Mouse (Mus musculus) forebrain, embryonic 11.5 days (tissue): ENCODE data around the gene Trim44. TPM values are rescaled to one million over a fixed set of nuclear protein-coding genes. Genes with fewer than 3 reads are reported as not detected.

Experiments used
- ATAC-seq: fragments of 200-750 bp; cut with Nextera tagmentation; replicated peaks from 2 replicates; pipeline ENCODE4 v1.8.0; 2017; ENCODE audit warnings: moderate TSS enrichment; ENCODE audit not compliant: low FRiP score
- DNase-seq: peaks from one replicate; pipeline ENCODE4 v3.0.0-alpha.2; 2017; ENCODE audit warnings: low spot score
- H3K27ac ChIP-seq: fragments of 300-500 bp; sonication (generic); 2 replicates; pipeline ENCODE4 v1.5.1; 2014; ENCODE audit warnings: low read depth, low read length
- H3K27me3 ChIP-seq: fragments of 300-500 bp; sonication (generic); 2 replicates; pipeline ENCODE4 v1.6.1; 2014; ENCODE audit warnings: mild to moderate bottlenecking, low read length, mixed read lengths; ENCODE audit not compliant: control insufficient read depth, insufficient read depth
- H3K36me3 ChIP-seq: fragments of 300-500 bp; sonication (generic); 2 replicates; pipeline ENCODE4 v1.6.1; 2014; ENCODE audit warnings: mild to moderate bottlenecking, low read length, moderate library complexity, mixed read lengths; ENCODE audit not compliant: control insufficient read depth, insufficient read depth
- H3K4me1 ChIP-seq: fragments of 300-500 bp; sonication (generic); replicated peaks from 2 replicates; pipeline ENCODE4 v1.6.1; 2014; ENCODE audit warnings: low read length, mixed read lengths; ENCODE audit not compliant: control insufficient read depth, insufficient read depth
- H3K4me2 ChIP-seq: fragments of 300-500 bp; sonication (generic); 2 replicates; pipeline ENCODE4 v1.6.1; 2014; ENCODE audit warnings: low read depth, mild to moderate bottlenecking, low read length, moderate library complexity, mixed read lengths; ENCODE audit not compliant: severe bottlenecking
- H3K4me3 ChIP-seq: fragments of 300-500 bp; sonication (generic); 2 replicates; pipeline ENCODE4 v1.5.1; 2014; ENCODE audit warnings: low read depth, low read length
- H3K9ac ChIP-seq: fragments of 300-500 bp; sonication (generic); 2 replicates; pipeline ENCODE4 v1.6.1; 2014; ENCODE audit warnings: low read length
- H3K9me3 ChIP-seq: fragments of 300-500 bp; sonication (generic); 2 replicates; pipeline ENCODE4 v1.6.1; 2016; ENCODE audit warnings: low read length, mixed read lengths; ENCODE audit not compliant: control insufficient read depth
- WGBS: fragments of 180-500 bp; shearing (Covaris S2); extraction: QIAGEN DNeasy Blood & Tissue Kit; methylation state at CpG from one replicate; pipeline ENCODE4 v1.1.7; 2014; 5-methylcytosine and 5-hydroxymethylcytosine counted together
- polyA plus RNA-seq: library from polyadenylated mRNA; unstranded; fragments of >200 nt; fragmentation: Nextera tagmentation; extraction: Ambion mirVana; gene quantifications from 2 replicates; pipeline ENCODE4 v1.2.1, GENCODE M21; 2014

Trim44 gene
- polyA plus RNA-seq, 1 experiment from 2014 or later, result 50.7 TPM

- Histone ChIP-seq H3K27ac (no peak overlapping the region), H3K27me3 (no peaks in the 10 kb centered on the region; the same call in 1 of the 2 replicates), H3K4me2 (no peak overlapping the region), H3K9me3 (no peaks in the 10 kb centered on the region), H3K36me3 (no peaks in the 10 kb centered on the region), H3K9ac (no peak overlapping the region), H3K4me1 (peaks cover 8% of the 10 kb centered on the region; the same call in 1 of the 2 replicates), H3K4me3 (no peak overlapping the region)
- no peak for ATAC-seq
- 75% methylated on average over 5 of the region's 5 CpGs for WGBS
- DNase-seq, result no peak
Observed at GRCm38 (mm10) chr2:102256591-102257335, 150.9 kb downstream of the Trim44 start.

GRCm38 (mm10) chr2:102256100-102256499 lies 151.5 kb downstream of the Trim44 start:
- Histone ChIP-seq H3K4me1 (peaks cover 8% of the 10 kb centered on the region; the same call in 1 of the 2 replicates), H3K4me2 (no peak overlapping the region), H3K27me3 (no peaks in the 10 kb centered on the region; the same call in 1 of the 2 replicates), H3K4me3 (no peak overlapping the region), H3K9ac (no peak overlapping the region), H3K9me3 (no peaks in the 10 kb centered on the region), H3K27ac (no peak overlapping the region), H3K36me3 (no peaks in the 10 kb centered on the region)
- no peak for ATAC-seq
- DNase-seq, result no peak
- WGBS, result 84% methylated on average over 3 of the region's 3 CpGs

- Histone ChIP-seq H3K36me3 (no peaks in the 10 kb centered on the region), H3K27me3 (no peaks in the 10 kb centered on the region), H3K4me3 (no peak overlapping the region), H3K4me2 (no peak overlapping the region), H3K27ac (no peak overlapping the region), H3K9ac (no peak overlapping the region), H3K9me3 (no peaks in the 10 kb centered on the region), H3K4me1 (peaks cover 3% of the 10 kb centered on the region; the same call in 1 of the 2 replicates)
- 83% methylated on average over 7 of the region's 7 CpGs for WGBS
- ATAC-seq (no peak), DNase-seq (no peak)
Observed at GRCm38 (mm10) chr2:102253204-102253603, 154.4 kb downstream of the Trim44 start.

- ATAC-seq (no peak), DNase-seq (no peak)
- no peaks in the 10 kb centered on the region for H3K27me3 ChIP-seq
- no peaks in the 10 kb centered on the region; the same call in 1 of the 2 replicates for H3K4me1 ChIP-seq
- no peaks in the 10 kb centered on the region for H3K9me3 ChIP-seq
- 84% methylated on average over 4 of the region's 4 CpGs for WGBS
- 0 out of 2 replicates have a peak overlapping the region, but pooled peaks have one; percentile 5 for H3K9ac ChIP-seq
- H3K36me3 ChIP-seq, result no peaks in the 10 kb centered on the region
- no peak overlapping the region for H3K27ac ChIP-seq
- no peak overlapping the region for H3K4me2 ChIP-seq
- H3K4me3 ChIP-seq, result no peak overlapping the region
Observed at GRCm38 (mm10) chr2:102252651-102253050, 155.0 kb downstream of the Trim44 start.

Other genes with a start within 250 kb of the Trim44 start
- 56.8 and 60.7 TPM in 2 replicates for gene Ldlrad3, start 221.4 kb downstream of the Trim44 start, polyA plus RNA-seq
- gene Fjx1, start 44.7 kb upstream of the Trim44 start, polyA plus RNA-seq, result 30.7 and 33.2 TPM in 2 replicates
- 0.57 and 0.76 TPM in 2 replicates for gene Pamr1, start 142.2 kb upstream of the Trim44 start, polyA plus RNA-seq